Mouse (Mus musculus) limb, embryonic 15.5 days (tissue): ENCODE measurements around the gene Tmem102. TPM values are rescaled to one million over a fixed set of nuclear protein-coding genes. Genes with fewer than 3 reads are reported as not detected.
A peak's percentile ranks its signal among the peaks of the same experiment; 100 is the strongest.

ENCODE experiments used
- ATAC-seq: fragments of 200-750 bp; cut with Nextera tagmentation; 2 replicates; pipeline ENCODE4 v1.8.0; 2017; ENCODE audit warnings: low read depth, moderate TSS enrichment; ENCODE audit not compliant: insufficient number of reproducible peaks, low FRiP score, low TSS enrichment
- H3K27ac ChIP-seq: fragments of 300-500 bp; sonication (generic); 2 replicates; pipeline ENCODE4 v1.5.1; 2015; ENCODE audit warnings: moderate library complexity, mild to moderate bottlenecking, inconsistent platforms
- H3K27me3 ChIP-seq: fragments of 300-500 bp; sonication (generic); 2 replicates; pipeline ENCODE4 v1.6.1; 2015; ENCODE audit warnings: inconsistent platforms
- H3K36me3 ChIP-seq: fragments of 300-500 bp; sonication (generic); 2 replicates; pipeline ENCODE4 v1.6.1; 2015; ENCODE audit warnings: inconsistent platforms
- H3K4me1 ChIP-seq: fragments of 300-500 bp; sonication (generic); 2 replicates; pipeline ENCODE4 v1.6.1; 2015; ENCODE audit warnings: inconsistent platforms
- H3K4me2 ChIP-seq: fragments of 300-500 bp; sonication (generic); 2 replicates; pipeline ENCODE4 v1.6.1; 2015; ENCODE audit warnings: mild to moderate bottlenecking, inconsistent platforms
- H3K4me3 ChIP-seq: fragments of 300-500 bp; sonication (generic); 2 replicates; pipeline ENCODE4 v1.5.1; 2015; ENCODE audit warnings: mild to moderate bottlenecking, inconsistent platforms
- H3K9ac ChIP-seq: fragments of 300-500 bp; sonication (generic); 2 replicates; pipeline ENCODE4 v1.6.1; 2015; ENCODE audit warnings: inconsistent platforms
- H3K9me3 ChIP-seq: fragments of 300-500 bp; sonication (generic); 2 replicates; pipeline ENCODE4 v1.6.1; 2016; ENCODE audit warnings: inconsistent platforms
- WGBS: fragments of 180-500 bp; shearing (Covaris S2); methylation state at CpG from one replicate; pipeline ENCODE4 v1.1.7; 2015; 5-methylcytosine and 5-hydroxymethylcytosine counted together
- polyA plus RNA-seq: library from polyadenylated mRNA; unstranded; fragments of >200 nt; fragmentation: Nextera tagmentation; extraction: Ambion mirVana; gene quantifications from 2 replicates; pipeline ENCODE4 v1.2.1, GENCODE M21; 2015

Gene Tmem102
- polyA plus RNA-seq, result 8.1 and 8.9 TPM in 2 replicates

- Histone ChIP-seq H3K36me3 (no peaks in the 10 kb centered on the region), H3K4me1 (peaks cover 49% of the 10 kb centered on the region), H3K27me3 (peaks cover 54% of the 10 kb centered on the region), H3K27ac (no peak within 1 kb of the TSS), H3K4me3 (peak within 1 kb of the TSS; percentile 60), H3K9me3 (no peaks in the 10 kb centered on the region), H3K9ac (no peak within 1 kb of the TSS), H3K4me2 (peak within 1 kb of the TSS; percentile 97)
- 12% methylated on average over 29 of the region's 29 CpGs for WGBS
- ATAC-seq, result no peak
Observed at GRCm38 (mm10) chr11:69804972-69805909, at the start of gene Tmem102. Gene Tmem102, minus strand, starts transcription at chr11:69805624.

GRCm38 (mm10) chr11:69854680-69855079 is 49.3 kb upstream of the Tmem102 start:
- WGBS, result 80% methylated on average over 10 of the region's 10 CpGs
- Histone ChIP-seq H3K4me3 (no peak overlapping the region), H3K27me3 (peaks cover 28% of the 10 kb centered on the region), H3K36me3 (peaks cover 26% of the 10 kb centered on the region), H3K4me2 (no peak overlapping the region), H3K9ac (no peak overlapping the region), H3K9me3 (no peaks in the 10 kb centered on the region), H3K27ac (no peak overlapping the region), H3K4me1 (peaks cover 24% of the 10 kb centered on the region)
- no peak for ATAC-seq

DNA sequence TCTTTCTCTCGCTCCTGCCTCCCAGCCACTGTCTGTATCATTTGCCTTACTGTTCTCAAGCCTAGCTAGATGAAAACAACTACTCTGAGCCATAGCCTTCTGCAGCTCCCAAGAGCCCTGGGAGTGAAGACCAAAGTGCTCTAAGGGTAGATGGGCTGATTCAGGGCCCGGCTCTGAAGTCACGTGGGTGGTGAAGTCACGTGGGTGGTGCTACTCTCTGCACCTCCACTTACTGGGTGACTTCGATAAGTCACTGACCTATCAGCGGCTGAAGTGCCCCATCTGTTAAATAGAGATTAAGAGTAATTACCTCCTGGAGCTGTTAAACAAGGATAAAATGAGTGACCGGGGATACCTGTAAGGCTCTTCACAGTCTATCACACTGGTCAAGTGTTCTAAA is 48.6 kb upstream of the Tmem102 start:
- H3K27ac ChIP-seq, result no peak overlapping the region
- ATAC-seq, result no peak
- 65% methylated on average over 7 of the region's 7 CpGs for WGBS

GRCm38 (mm10) chr11:69850754-69851153 is 45.3 kb upstream of the Tmem102 start:
- H3K4me2 ChIP-seq, result no peak overlapping the region
- peaks cover 50% of the 10 kb centered on the region for H3K36me3 ChIP-seq
- H3K27me3 ChIP-seq, result 0 out of 2 replicates have a peak, but pooled peaks cover 4% of the 10 kb centered on the region
- ATAC-seq, result no peak
- H3K9me3 ChIP-seq, result no peaks in the 10 kb centered on the region
- H3K4me1 ChIP-seq, result peaks cover 36% of the 10 kb centered on the region
- 66% methylated on average over 8 of the region's 8 CpGs for WGBS
- no peak overlapping the region for H3K9ac ChIP-seq
- H3K4me3 ChIP-seq, result no peak overlapping the region
- no peak overlapping the region for H3K27ac ChIP-seq

More for the DNA sequence above, 48.6 kb upstream of the Tmem102 start:
- Histone ChIP-seq H3K9ac (no peak overlapping the region), H3K9me3 (no peaks in the 10 kb centered on the region), H3K4me3 (no peak overlapping the region), H3K4me2 (no peak overlapping the region), H3K27me3 (peaks cover 21% of the 10 kb centered on the region), H3K36me3 (peaks cover 33% of the 10 kb centered on the region), H3K4me1 (peaks cover 24% of the 10 kb centered on the region)

DNA sequence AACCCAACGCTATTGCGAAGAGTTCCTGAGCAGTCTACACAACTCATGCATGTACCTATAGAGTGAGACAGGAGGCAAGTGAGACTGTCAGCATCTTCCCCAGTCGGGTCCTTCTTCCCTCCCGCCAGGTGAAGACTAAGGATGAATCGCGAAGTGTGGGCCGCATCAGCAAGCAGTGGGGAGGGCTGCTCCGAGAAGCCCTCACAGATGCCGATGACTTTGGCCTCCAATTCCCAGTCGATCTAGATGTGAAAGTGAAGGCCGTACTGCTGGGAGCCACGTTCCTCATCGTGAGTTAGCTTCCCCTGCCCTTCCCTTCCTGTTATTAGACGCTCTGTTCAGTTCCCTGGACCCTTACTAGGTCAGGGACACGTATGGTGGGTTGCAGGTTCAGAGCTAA is 44.5 kb upstream of the Tmem102 start:
- Histone ChIP-seq H3K27me3 (no peaks in the 10 kb centered on the region), H3K36me3 (peaks cover 50% of the 10 kb centered on the region), H3K27ac (no peak overlapping the region), H3K4me2 (no peak overlapping the region), H3K9me3 (no peaks in the 10 kb centered on the region), H3K9ac (no peak overlapping the region), H3K4me3 (no peak overlapping the region), H3K4me1 (peaks cover 34% of the 10 kb centered on the region)
- 88% methylated on average over 15 of the region's 15 CpGs for WGBS
- no peak for ATAC-seq

DNA sequence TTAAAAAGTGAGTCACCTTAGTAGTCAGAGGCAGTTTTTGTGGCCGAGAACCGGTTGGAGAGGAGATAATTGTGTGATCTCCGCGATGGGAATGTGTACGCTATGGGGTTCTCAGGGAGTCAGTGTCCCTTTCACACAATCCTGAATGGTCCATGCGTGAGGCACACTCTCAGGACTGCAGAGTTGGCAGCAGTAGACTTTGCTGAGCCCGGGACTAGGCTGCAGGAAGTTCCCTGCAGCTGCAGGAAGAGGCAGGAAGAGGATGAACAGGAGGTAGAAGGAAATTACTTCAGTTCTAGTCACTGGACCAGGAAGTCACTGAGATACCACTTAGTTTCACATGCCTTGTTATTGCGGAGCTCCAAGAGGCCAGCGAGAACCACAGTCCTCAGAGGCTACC is 43.7 kb upstream of the Tmem102 start:
- Histone ChIP-seq H3K9me3 (no peaks in the 10 kb centered on the region), H3K4me2 (no peak overlapping the region), H3K36me3 (peaks cover 50% of the 10 kb centered on the region), H3K9ac (no peak overlapping the region), H3K4me3 (no peak overlapping the region), H3K27me3 (no peaks in the 10 kb centered on the region), H3K4me1 (peaks cover 33% of the 10 kb centered on the region), H3K27ac (no peak overlapping the region)
- WGBS, result 90% methylated on average over 9 of the region's 9 CpGs
- no peak for ATAC-seq

- Histone ChIP-seq H3K4me2 (peak overlapping the region; percentile 86), H3K27ac (0 out of 2 replicates have a peak overlapping the region, but pooled peaks have one; percentile 96), H3K4me3 (peak overlapping the region; percentile 73; the same call in 1 of the 2 replicates), H3K36me3 (peaks cover 50% of the 10 kb centered on the region), H3K27me3 (no peaks in the 10 kb centered on the region), H3K4me1 (peaks cover 29% of the 10 kb centered on the region), H3K9me3 (no peaks in the 10 kb centered on the region), H3K9ac (no peak overlapping the region)
- 98% methylated on average over 6 of the region's 6 CpGs for WGBS
- ATAC-seq, result no peak
Observed at GRCm38 (mm10) chr11:69848021-69848420, 42.6 kb upstream of the Tmem102 start.

DNA sequence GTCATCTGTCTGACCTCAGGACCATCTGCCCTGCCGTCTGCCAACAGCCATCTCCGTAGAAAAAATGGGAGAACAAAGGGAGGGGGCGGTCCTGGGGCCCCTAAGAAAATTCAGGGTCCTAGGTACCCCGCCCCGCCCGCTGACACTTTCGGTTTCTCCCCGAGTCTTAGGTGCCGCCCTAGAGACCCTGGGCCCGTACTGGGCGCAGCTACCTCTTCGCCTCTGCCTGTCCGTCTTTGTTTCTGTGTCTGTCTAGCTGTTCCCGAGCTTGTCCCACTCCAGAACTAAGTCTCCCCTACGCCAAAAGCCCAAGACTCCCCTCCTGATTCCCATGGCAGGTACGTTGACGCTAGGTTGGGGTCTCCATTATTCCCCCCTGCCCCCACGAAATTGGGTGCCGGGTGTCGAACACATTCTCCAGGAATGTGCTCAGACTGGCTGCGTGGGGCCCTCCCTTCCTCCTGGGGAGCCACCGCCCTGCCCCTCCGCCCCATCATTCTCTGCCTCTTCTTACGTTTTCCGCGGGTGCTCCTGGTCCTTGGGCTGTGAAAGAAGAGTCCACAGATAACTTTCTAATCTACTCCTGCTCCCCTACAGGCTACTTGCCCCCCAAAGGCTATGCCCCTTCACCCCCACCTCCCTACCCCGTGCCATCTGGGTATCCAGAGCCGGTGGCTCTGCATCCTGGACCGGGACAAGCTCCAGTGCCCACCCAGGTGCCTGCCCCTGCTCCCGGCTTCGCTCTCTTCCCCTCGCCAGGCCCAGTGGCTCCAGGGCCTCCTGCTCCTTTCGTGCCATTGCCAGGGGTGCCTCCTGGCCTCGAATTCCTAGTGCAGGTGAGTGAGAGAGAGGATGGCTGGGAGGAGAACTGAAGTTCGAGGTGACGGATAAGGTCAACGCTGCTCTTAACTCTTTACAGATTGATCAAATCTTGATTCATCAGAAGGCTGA is 41.6 kb upstream of the Tmem102 start:
- 9% methylated on average over 37 of the region's 37 CpGs for WGBS
- Histone ChIP-seq H3K4me2 (peak overlapping the region; percentile 86), H3K4me3 (peak overlapping the region; percentile 73), H3K4me1 (peaks cover 29% of the 10 kb centered on the region), H3K9me3 (no peaks in the 10 kb centered on the region), H3K27ac (peak overlapping the region; percentile 96), H3K27me3 (no peaks in the 10 kb centered on the region), H3K9ac (peak overlapping the region; percentile 71), H3K36me3 (peaks cover 47% of the 10 kb centered on the region)
- peak; percentile 8; the same call in 1 of the 2 replicates for ATAC-seq

DNA sequence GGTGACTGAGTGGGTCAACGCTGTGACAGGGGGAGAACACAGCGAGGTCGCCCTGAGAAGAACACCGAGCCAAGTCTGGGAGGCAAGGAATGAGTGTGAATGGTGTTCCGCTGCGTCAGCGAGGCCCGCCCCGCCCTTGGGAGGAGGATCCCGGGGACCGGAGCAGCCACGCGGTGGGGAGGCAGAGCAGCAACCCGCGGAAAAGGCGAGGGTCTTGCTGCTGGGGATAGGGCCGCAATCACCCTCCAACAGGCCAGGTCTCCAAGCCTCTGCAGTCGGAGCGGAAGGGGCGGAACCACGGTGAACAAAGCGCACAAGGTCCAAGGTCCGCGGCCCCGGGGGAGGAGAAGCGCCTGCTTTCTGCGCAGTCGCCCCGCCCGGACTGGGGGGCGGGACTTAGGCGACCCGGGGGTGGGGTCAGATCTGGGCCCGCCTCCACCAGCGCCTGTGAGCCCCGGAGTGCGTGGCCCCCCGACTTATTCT is 40.8 kb upstream of the Tmem102 start, which contains the start of gene Plscr3:
TSS of gene Plscr3 (plus strand) at position 179 of the 483 bp plus-strand sequence.
- Histone ChIP-seq H3K27ac (peak within 1 kb of the TSS; percentile 96), H3K27me3 (no peaks in the 10 kb centered on the region), H3K4me1 (peaks cover 29% of the 10 kb centered on the region), H3K9ac (peak within 1 kb of the TSS; percentile 71), H3K4me3 (peak within 1 kb of the TSS; percentile 73), H3K4me2 (peak within 1 kb of the TSS; percentile 86), H3K36me3 (peaks cover 39% of the 10 kb centered on the region), H3K9me3 (no peaks in the 10 kb centered on the region)
- peak; percentile 91 for ATAC-seq
- under 1% methylated on average over 38 of the region's 38 CpGs for WGBS

- H3K4me2 ChIP-seq, result peak overlapping the region; percentile 89
- ATAC-seq, result no peak
- no peaks in the 10 kb centered on the region for H3K27me3 ChIP-seq
- H3K36me3 ChIP-seq, result no peaks in the 10 kb centered on the region; the same call in 1 of the 2 replicates
- H3K27ac ChIP-seq, result peak overlapping the region; percentile 94
- H3K4me1 ChIP-seq, result peaks cover 40% of the 10 kb centered on the region
- peak overlapping the region; percentile 62 for H3K9ac ChIP-seq
- H3K9me3 ChIP-seq, result no peaks in the 10 kb centered on the region
- H3K4me3 ChIP-seq, result peak overlapping the region; percentile 70
- WGBS, result 2% methylated on average over 7 of the region's 7 CpGs
Observed at GRCm38 (mm10) chr11:69838714-69839104, 33.3 kb upstream of the Tmem102 start.

DNA sequence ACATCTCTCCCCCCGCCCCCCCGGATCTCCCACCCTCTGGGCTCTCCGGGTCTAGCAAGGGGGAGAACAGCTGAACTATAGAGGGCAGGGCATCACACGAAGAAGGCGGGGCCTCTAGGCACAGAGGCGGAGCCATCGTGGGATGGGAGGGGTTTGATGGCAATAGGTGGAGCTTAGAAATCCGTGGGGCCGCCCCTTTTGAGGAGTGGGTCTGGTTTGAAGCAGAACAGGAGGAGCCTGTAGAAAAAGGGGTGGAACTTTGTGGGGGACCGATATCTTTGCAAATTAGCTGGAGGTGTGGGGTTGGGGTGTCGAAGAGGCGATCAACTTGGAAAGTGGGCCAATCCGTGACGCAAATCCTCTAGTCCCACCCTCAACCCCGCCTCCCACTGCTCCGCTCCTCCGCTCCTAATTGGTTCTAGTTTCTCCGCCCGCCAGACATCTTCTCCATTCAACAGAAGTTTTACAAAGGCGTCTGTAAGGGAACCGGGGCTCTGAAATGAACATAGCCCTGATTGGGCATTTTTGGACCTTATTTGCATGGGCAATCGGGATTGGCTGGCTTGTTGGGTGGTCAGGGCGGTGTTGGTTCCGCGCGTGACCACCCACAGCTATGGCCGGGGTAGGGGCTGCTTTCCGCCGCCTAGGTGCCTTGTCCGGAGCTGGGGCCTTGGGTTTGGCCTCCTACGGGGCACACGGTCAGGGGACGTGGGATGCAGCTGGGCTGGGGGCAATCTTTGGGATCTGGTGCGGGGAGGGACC is 32.7 kb upstream of the Tmem102 start, which contains the start of gene Tmem256:
TSS of gene Tmem256 (plus strand) at position 563 of the 762 bp plus-strand sequence.
- WGBS, result under 1% methylated on average over 34 of the region's 34 CpGs
- Histone ChIP-seq H3K9me3 (no peaks in the 10 kb centered on the region), H3K4me2 (peak within 1 kb of the TSS; percentile 89), H3K9ac (peak within 1 kb of the TSS; percentile 68), H3K27me3 (no peaks in the 10 kb centered on the region), H3K36me3 (no peaks in the 10 kb centered on the region; the same call in 1 of the 2 replicates), H3K4me3 (peak within 1 kb of the TSS; percentile 70), H3K27ac (peak within 1 kb of the TSS; percentile 94), H3K4me1 (peaks cover 43% of the 10 kb centered on the region)
- ATAC-seq, result peak; percentile 91
